Mouse (Mus musculus) cerebellum, adult 9-10 months (tissue): ENCODE measurements around the gene Adarb1.

Source experiments
- DNase-seq: peaks from one replicate; pipeline ENCODE4 v3.0.0; 2022

Gene Adarb1

GRCm38 (mm10) chr10:77418138-77418537, at the start of gene Adarb1:
Adarb1 (minus strand) TSS chr10:77418270.
- DNase-seq, result peak; percentile 92

GRCm38 (mm10) chr10:77467407-77467806, 49.3 kb upstream of the Adarb1 start:
- DNase-seq, result no peak

- DNase-seq, result no peak
Observed at GRCm38 (mm10) chr10:77465902-77466301, 47.8 kb upstream of the Adarb1 start.

- DNase-seq, result peak; percentile 73
Observed at GRCm38 (mm10) chr10:77464181-77464936, 46.3 kb upstream of the Adarb1 start.

- no peak for DNase-seq
Observed at GRCm38 (mm10) chr10:77461161-77461560, 43.1 kb upstream of the Adarb1 start.

GRCm38 (mm10) chr10:77457701-77458100, 39.6 kb upstream of the Adarb1 start:
- no peak for DNase-seq

GRCm38 (mm10) chr10:77456507-77456906, 38.4 kb upstream of the Adarb1 start:
- DNase-seq, result peak; percentile 95

GRCm38 (mm10) chr10:77455251-77456010, 37.4 kb upstream of the Adarb1 start:
- DNase-seq, result no peak

- no peak for DNase-seq
Observed at GRCm38 (mm10) chr10:77454795-77455194, 36.7 kb upstream of the Adarb1 start.

- no peak for DNase-seq
Observed at GRCm38 (mm10) chr10:77451822-77452221, 33.8 kb upstream of the Adarb1 start.

- no peak for DNase-seq
Observed at GRCm38 (mm10) chr10:77450159-77450464, 32.0 kb upstream of the Adarb1 start.

GRCm38 (mm10) chr10:77449315-77450158, 31.5 kb upstream of the Adarb1 start:
- no peak for DNase-seq

GRCm38 (mm10) chr10:77448698-77449247, 30.7 kb upstream of the Adarb1 start:
- no peak for DNase-seq

GRCm38 (mm10) chr10:77448209-77448608, 30.1 kb upstream of the Adarb1 start:
- DNase-seq, result no peak

GRCm38 (mm10) chr10:77447755-77448154, 29.7 kb upstream of the Adarb1 start:
- DNase-seq, result no peak

- no peak for DNase-seq
Observed at GRCm38 (mm10) chr10:77442250-77442649, 24.2 kb upstream of the Adarb1 start.

- DNase-seq, result no peak
Observed at GRCm38 (mm10) chr10:77441812-77442211, 23.7 kb upstream of the Adarb1 start.

GRCm38 (mm10) chr10:77440841-77441755, 23.0 kb upstream of the Adarb1 start:
- DNase-seq, result no peak

- DNase-seq, result no peak
Observed at GRCm38 (mm10) chr10:77440286-77440685, 22.2 kb upstream of the Adarb1 start.

GRCm38 (mm10) chr10:77439026-77439425, 21.0 kb upstream of the Adarb1 start:
- no peak for DNase-seq

GRCm38 (mm10) chr10:77438021-77438420, 20.0 kb upstream of the Adarb1 start:
- no peak for DNase-seq

GRCm38 (mm10) chr10:77435343-77435742, 17.3 kb upstream of the Adarb1 start:
- no peak for DNase-seq
